ENCODE assay signal across 8 mouse cellular contexts in genomic region chr2:28533901-28534435, GRCm38 (mm10). TPM values are rescaled to one million over a fixed set of nuclear protein-coding genes. Genes with fewer than 3 reads are reported as not detected.
DNase-seq lines count a peak whose midpoint lies in the region; ATAC-seq lines count a peak whose summit lies in the region.
"Had no signal": no experiment of that assay in that cellular context is flagged by ENCODE, and none has a peak within 500 bp of the region (broad histone marks: within the 10 kb centered on the region; RNA-seq: fewer than 3 reads in every experiment).

No protein-coding gene starts in this region.

- WGBS in lung, embryonic 15.5 days = 69% methylated on average over 7 of the region's 7 CpGs
- 63% methylated on average over 7 of the region's 7 CpGs for WGBS in forebrain, embryonic 14.5 days
- 45% methylated on average over 7 of the region's 7 CpGs for WGBS in limb, embryonic 13.5 days
- WGBS in stomach, embryonic 14.5 days = 69% methylated on average over 7 of the region's 7 CpGs

- H3K27me3 ChIP-seq in lung, embryonic 15.5 days = no peaks in the 10 kb centered on the region
- no peaks in the 10 kb centered on the region for H3K27me3 ChIP-seq in forebrain, embryonic 14.5 days (replicated peaks; ENCODE audit: control insufficient read depth, insufficient read depth, low read length)
- H3K27me3 ChIP-seq in limb, embryonic 13.5 days = no peaks in the 10 kb centered on the region
- H3K27me3 ChIP-seq in stomach, embryonic 14.5 days (ENCODE audit: control insufficient read depth, insufficient read depth, low read length) = no peaks in the 10 kb centered on the region

- peak overlapping the region; percentile 83 for H3K27ac ChIP-seq in lung, embryonic 15.5 days
- peak overlapping the region; percentile 86 for H3K27ac ChIP-seq in forebrain, embryonic 14.5 days (ENCODE audit: low read depth, low read length)
- H3K27ac ChIP-seq in limb, embryonic 13.5 days = peak overlapping the region; percentile 89
- H3K27ac ChIP-seq in stomach, embryonic 14.5 days (ENCODE audit: low read length) = peak overlapping the region; percentile 87

- H3K9me3 ChIP-seq in lung, embryonic 15.5 days = no peaks in the 10 kb centered on the region
- H3K9me3 ChIP-seq in forebrain, embryonic 14.5 days (replicated peaks; ENCODE audit: control insufficient read depth, low read length) = no peaks in the 10 kb centered on the region
- no peaks in the 10 kb centered on the region for H3K9me3 ChIP-seq in limb, embryonic 13.5 days
- no peaks in the 10 kb centered on the region for H3K9me3 ChIP-seq in stomach, embryonic 14.5 days (ENCODE audit: control insufficient read depth, low read depth, low read length)

- H3K36me3 ChIP-seq in lung, embryonic 15.5 days = no peaks in the 10 kb centered on the region
- no peaks in the 10 kb centered on the region for H3K36me3 ChIP-seq in forebrain, embryonic 14.5 days (ENCODE audit: control insufficient read depth, insufficient read depth, low read length)
- H3K36me3 ChIP-seq in limb, embryonic 13.5 days = peaks cover 6% of the 10 kb centered on the region; the same call in 1 of the 2 replicates
- H3K36me3 ChIP-seq in stomach, embryonic 14.5 days (ENCODE audit: control insufficient read depth, insufficient read depth, low read length) = no peaks in the 10 kb centered on the region

- DNase-seq in lung, postnatal 4 days = no peak
- no peak for DNase-seq in forebrain, embryonic 14.5 days (ENCODE audit: low spot score)
- no peak for DNase-seq in MN1 (ENCODE audit: low spot score)
- DNase-seq in gastrocnemius, postnatal 14 days = no peak

- no peak for ATAC-seq in lung, embryonic 15.5 days (ENCODE audit: borderline replicate concordance, extremely low read depth, low FRiP score, low TSS enrichment)
- ATAC-seq in forebrain, embryonic 14.5 days = 0 out of 2 replicates have a peak, but pooled peaks have one; percentile 1
- ATAC-seq in limb, embryonic 13.5 days (ENCODE audit: low FRiP score, low read depth) = no peak
- ATAC-seq in stomach, embryonic 14.5 days (ENCODE audit: insufficient number of reproducible peaks, insufficient read depth, low FRiP score, low read depth) = no peak

- intact Hi-C loops in gastrocnemius, postnatal 14 days (cut with DNase I; ENCODE audit: low total_unique reads) = no loop called here

- peak overlapping the region; percentile 90 for H3K4me2 ChIP-seq in lung, embryonic 15.5 days
- H3K4me2 ChIP-seq in forebrain, embryonic 14.5 days (ENCODE audit: low read length) = peak overlapping the region; percentile 86
- H3K4me2 ChIP-seq in limb, embryonic 13.5 days (replicated peaks) = peak overlapping the region; percentile 77
- H3K4me2 ChIP-seq in stomach, embryonic 14.5 days (replicated peaks; ENCODE audit: low read depth, low read length) = peak overlapping the region; percentile 53

- peaks cover 71% of the 10 kb centered on the region for H3K4me1 ChIP-seq in lung, embryonic 15.5 days
- H3K4me1 ChIP-seq in forebrain, embryonic 14.5 days (ENCODE audit: control insufficient read depth, insufficient read depth, low read length) = peaks cover 64% of the 10 kb centered on the region
- peaks cover 87% of the 10 kb centered on the region for H3K4me1 ChIP-seq in limb, embryonic 13.5 days
- H3K4me1 ChIP-seq in stomach, embryonic 14.5 days (ENCODE audit: control insufficient read depth, insufficient read depth, low read length) = peaks cover 62% of the 10 kb centered on the region

- peak overlapping the region; percentile 78 for H3K9ac ChIP-seq in lung, embryonic 15.5 days
- peak overlapping the region; percentile 74 for H3K9ac ChIP-seq in forebrain, embryonic 14.5 days (ENCODE audit: low read length)
- peak overlapping the region; percentile 75 for H3K9ac ChIP-seq in limb, embryonic 13.5 days
- H3K9ac ChIP-seq in stomach, embryonic 14.5 days (replicated peaks; ENCODE audit: low read depth, low read length) = peak overlapping the region; percentile 76; the same call in 1 of the 2 replicates

- H3K4me3 ChIP-seq in lung, embryonic 15.5 days = peak overlapping the region; percentile 74
- peak overlapping the region; percentile 46 for H3K4me3 ChIP-seq in forebrain, embryonic 14.5 days (ENCODE audit: low read depth, low read length)
- H3K4me3 ChIP-seq in limb, embryonic 13.5 days = peak overlapping the region; percentile 58
- H3K4me3 ChIP-seq in stomach, embryonic 14.5 days (ENCODE audit: low read depth, low read length) = peak overlapping the region; percentile 65

RNA-seq across cellular contexts. Expression of gene Ralgds, which starts 21.0 kb away (rescaled TPM):
- 30.9 and 31.7 TPM in 2 replicates for polyA plus RNA-seq in lung, embryonic 15.5 days (2015; fragmentation: Nextera tagmentation; extraction: Ambion mirVana)
- 63.3 and 82.1 TPM in 2 replicates for polyA plus RNA-seq in forebrain, embryonic 14.5 days (2014; fragmentation: Nextera tagmentation; extraction: Ambion mirVana)
- polyA plus RNA-seq in limb, embryonic 13.5 days (2015; fragmentation: Nextera tagmentation; extraction: Ambion mirVana) = 45.1 and 53.8 TPM in 2 replicates
- 36.2 and 38.6 TPM in 2 replicates for polyA plus RNA-seq in stomach, embryonic 14.5 days (2014; fragmentation: Nextera tagmentation; extraction: Ambion mirVana)
- total RNA-seq in gastrocnemius, postnatal 14 days (2021) = 10 to 100 TPM; 17.1 to 25.3 TPM

RNA-seq across cellular contexts. Expression of gene Gm10134, which starts 28.1 kb away (rescaled TPM):
- polyA plus RNA-seq in lung, embryonic 15.5 days (2015; fragmentation: Nextera tagmentation; extraction: Ambion mirVana) = 2.2 and 3.5 TPM in 2 replicates
- 0.94 TPM in 1 of 2 replicates, not detected in the other for polyA plus RNA-seq in forebrain, embryonic 14.5 days (2014; fragmentation: Nextera tagmentation; extraction: Ambion mirVana)
- polyA plus RNA-seq in limb, embryonic 13.5 days (2015; fragmentation: Nextera tagmentation; extraction: Ambion mirVana) = 1.4 and 2.5 TPM in 2 replicates
- 6.6 and 7.5 TPM in 2 replicates for polyA plus RNA-seq in stomach, embryonic 14.5 days (2014; fragmentation: Nextera tagmentation; extraction: Ambion mirVana)
- total RNA-seq in gastrocnemius, postnatal 14 days (2021) = under 1 TPM in 1 of 2 experiments, not detected in 1; 0.90 TPM

RNA-seq across cellular contexts. Expression of gene Cel, which starts 29.2 kb away (rescaled TPM):
- 1.9 TPM in 1 of 2 replicates, not detected in the other for polyA plus RNA-seq in lung, embryonic 15.5 days (2015; fragmentation: Nextera tagmentation; extraction: Ambion mirVana)
- polyA plus RNA-seq in forebrain, embryonic 14.5 days (2014; fragmentation: Nextera tagmentation; extraction: Ambion mirVana) = not detected in 2 replicates
- polyA plus RNA-seq in limb, embryonic 13.5 days (2015; fragmentation: Nextera tagmentation; extraction: Ambion mirVana) = 0.11 TPM in 1 of 2 replicates, not detected in the other
- 28.9 TPM in 1 of 2 replicates, not detected in the other for polyA plus RNA-seq in stomach, embryonic 14.5 days (2014; fragmentation: Nextera tagmentation; extraction: Ambion mirVana)
- not detected for total RNA-seq in gastrocnemius, postnatal 14 days (2021)
- total RNA-seq: adrenal gland, adult 18-20 months had no signal

RNA-seq across cellular contexts. Expression of gene Gbgt1, which starts 37.3 kb away (rescaled TPM):
- polyA plus RNA-seq in lung, embryonic 15.5 days (2015; fragmentation: Nextera tagmentation; extraction: Ambion mirVana) = 0.98 and 1.8 TPM in 2 replicates
- 0.22 and 0.33 TPM in 2 replicates for polyA plus RNA-seq in forebrain, embryonic 14.5 days (2014; fragmentation: Nextera tagmentation; extraction: Ambion mirVana)
- 0.94 and 0.95 TPM in 2 replicates for polyA plus RNA-seq in limb, embryonic 13.5 days (2015; fragmentation: Nextera tagmentation; extraction: Ambion mirVana)
- 2.9 and 3.1 TPM in 2 replicates for polyA plus RNA-seq in stomach, embryonic 14.5 days (2014; fragmentation: Nextera tagmentation; extraction: Ambion mirVana)
- total RNA-seq in gastrocnemius, postnatal 14 days (2021) = 1 to 10 TPM; 1.7 to 1.9 TPM

RNA-seq across cellular contexts. Expression of gene Gtf3c5, which starts 49.6 kb away (rescaled TPM):
- polyA plus RNA-seq in lung, embryonic 15.5 days (2015; fragmentation: Nextera tagmentation; extraction: Ambion mirVana) = 45.3 and 46.7 TPM in 2 replicates
- 20.5 and 28.6 TPM in 2 replicates for polyA plus RNA-seq in forebrain, embryonic 14.5 days (2014; fragmentation: Nextera tagmentation; extraction: Ambion mirVana)
- polyA plus RNA-seq in limb, embryonic 13.5 days (2015; fragmentation: Nextera tagmentation; extraction: Ambion mirVana) = 53.4 and 53.5 TPM in 2 replicates
- 29.0 and 30.5 TPM in 2 replicates for polyA plus RNA-seq in stomach, embryonic 14.5 days (2014; fragmentation: Nextera tagmentation; extraction: Ambion mirVana)
- 1 to 10 TPM; 7.1 to 7.4 TPM for total RNA-seq in gastrocnemius, postnatal 14 days (2021)
